Mouse (Mus musculus): ENCODE measurements at regions not wholly inside any gene's neighbourhood (a gene's known extent, or its start where the extent isn't known, plus 50 kb on each side); places are given as distances from the start of the nearest gene placed in this dataset.
A peak's percentile ranks its signal among the peaks of the same experiment; 100 is the strongest.
"Not testable (repeated sequence)": the region's sequence is repeated elsewhere in the genome, so short reads cannot be mapped to it uniquely, and the experiment has no call there.

DNA sequence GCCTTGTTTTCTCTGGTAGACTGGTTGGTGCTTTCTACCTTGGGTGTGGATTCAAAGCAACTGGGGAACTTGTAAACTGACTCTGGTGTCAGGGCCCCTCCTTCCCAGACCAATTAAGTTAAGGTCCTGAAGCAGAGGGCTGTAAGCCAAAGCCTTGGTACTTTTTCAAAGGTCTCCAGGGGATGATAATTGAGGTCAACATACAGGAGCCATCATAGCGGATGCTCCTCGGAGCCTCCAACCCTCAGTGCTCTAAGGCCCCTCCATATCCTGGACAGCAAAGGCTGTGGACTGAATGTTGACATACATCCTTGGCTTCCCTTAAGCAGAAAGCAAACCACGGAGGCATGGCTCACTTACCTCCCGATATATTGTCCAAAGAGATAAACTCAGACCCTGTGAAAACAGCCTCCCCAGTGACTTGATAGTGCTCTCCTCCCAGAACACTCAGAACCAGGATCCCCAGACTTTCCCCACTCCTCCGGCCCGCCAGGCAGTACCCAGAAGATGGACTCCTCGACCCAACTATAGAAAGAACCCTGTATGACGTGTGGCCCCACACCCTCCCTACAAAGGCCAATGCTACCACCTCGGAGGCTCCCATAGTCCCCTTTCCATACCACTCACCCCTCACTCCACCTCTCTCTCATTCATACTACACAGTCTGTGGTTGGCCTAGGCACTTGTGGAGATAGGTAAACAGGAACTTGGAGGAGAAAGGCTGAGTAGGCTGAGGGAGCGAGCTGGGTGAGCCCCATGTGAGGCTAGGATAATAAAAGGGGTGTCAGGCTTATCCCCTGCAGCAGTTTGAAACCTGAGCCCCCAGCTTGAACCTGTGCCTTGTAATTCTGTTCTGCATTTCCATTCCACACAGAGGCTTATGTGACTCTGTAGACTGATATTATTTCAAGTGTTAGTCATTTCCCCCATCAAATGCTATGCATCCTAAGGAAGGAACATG is 118.8 kb upstream of the Arid1b start:
- no peak for DNase-seq (ENCODE audit: extremely low spot score, low spot score)
- 83% methylated on average over 10 of the region's 10 CpGs for WGBS
- H3K36me3 ChIP-seq (replicated peaks), result no peaks in the 10 kb centered on the region

DNA sequence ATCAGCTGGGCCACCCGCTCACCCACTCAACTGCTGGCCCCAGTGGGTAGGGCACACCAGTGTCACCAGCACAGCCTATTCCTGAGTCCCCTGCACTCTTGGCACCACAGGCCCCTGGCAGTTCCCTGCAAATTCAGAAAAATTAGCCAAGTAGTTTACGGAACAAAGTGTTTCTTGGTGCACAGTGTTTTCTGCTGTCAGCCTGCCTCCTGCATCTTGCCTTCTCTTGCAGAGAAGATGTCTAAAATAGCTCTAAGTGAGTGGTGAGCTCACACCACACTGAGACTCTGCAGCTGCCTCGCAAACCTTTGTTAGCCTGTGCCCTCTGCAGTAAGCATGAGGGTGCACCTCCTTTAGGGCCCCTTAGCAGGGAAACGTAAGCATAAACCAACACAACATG is 117.7 kb upstream of the Arid1b start:
- Histone ChIP-seq H3K4me1 (peaks cover 13% of the 10 kb centered on the region), H3K9me3 (no peaks in the 10 kb centered on the region), H3K27ac (no peak overlapping the region), H3K4me3 (no peak overlapping the region), H3K36me3 (replicated peaks) (no peaks in the 10 kb centered on the region), H3K27me3 (ENCODE audit: poor library complexity, severe bottlenecking) (no peaks in the 10 kb centered on the region)
- DNase-seq (ENCODE audit: extremely low spot score, low spot score), result no peak
- WGBS, result 87% methylated on average over 4 of the region's 4 CpGs

More for the DNA sequence above, 118.8 kb upstream of the Arid1b start:
- H3K4me3 ChIP-seq, result no peak overlapping the region
- peaks cover 13% of the 10 kb centered on the region for H3K4me1 ChIP-seq
- H3K9me3 ChIP-seq, result no peaks in the 10 kb centered on the region
- no peaks in the 10 kb centered on the region for H3K27me3 ChIP-seq (ENCODE audit: poor library complexity, severe bottlenecking)
- peak overlapping the region; percentile 20; the same call in 1 of the 2 replicates for H3K27ac ChIP-seq

- no peaks in the 10 kb centered on the region for H3K9me3 ChIP-seq
- no peaks in the 10 kb centered on the region for H3K36me3 ChIP-seq (replicated peaks)
- no peak for DNase-seq (ENCODE audit: extremely low spot score, low spot score)
- no peaks in the 10 kb centered on the region for H3K27me3 ChIP-seq (ENCODE audit: poor library complexity, severe bottlenecking)
- no peak overlapping the region for H3K4me3 ChIP-seq
- WGBS, result 92% methylated on average over 5 of the region's 5 CpGs
- no peak overlapping the region for H3K27ac ChIP-seq
- peaks cover 1% of the 10 kb centered on the region; the same call in 1 of the 2 replicates for H3K4me1 ChIP-seq
Measured at GRCm38 (mm10) chr17:4881473-4881872, 112.7 kb upstream of the Arid1b start.

- H3K36me3 ChIP-seq (replicated peaks), result no peaks in the 10 kb centered on the region
- no peak overlapping the region for H3K4me3 ChIP-seq
- no peak overlapping the region for H3K27ac ChIP-seq
- DNase-seq (ENCODE audit: extremely low spot score, low spot score), result no peak
- 91% methylated on average over 2 of the region's 2 CpGs for WGBS
- H3K4me1 ChIP-seq, result no peaks in the 10 kb centered on the region
- no peaks in the 10 kb centered on the region for H3K9me3 ChIP-seq
- no peaks in the 10 kb centered on the region for H3K27me3 ChIP-seq (ENCODE audit: poor library complexity, severe bottlenecking)
Measured at GRCm38 (mm10) chr17:4884083-4884482, 110.0 kb upstream of the Arid1b start.

DNA sequence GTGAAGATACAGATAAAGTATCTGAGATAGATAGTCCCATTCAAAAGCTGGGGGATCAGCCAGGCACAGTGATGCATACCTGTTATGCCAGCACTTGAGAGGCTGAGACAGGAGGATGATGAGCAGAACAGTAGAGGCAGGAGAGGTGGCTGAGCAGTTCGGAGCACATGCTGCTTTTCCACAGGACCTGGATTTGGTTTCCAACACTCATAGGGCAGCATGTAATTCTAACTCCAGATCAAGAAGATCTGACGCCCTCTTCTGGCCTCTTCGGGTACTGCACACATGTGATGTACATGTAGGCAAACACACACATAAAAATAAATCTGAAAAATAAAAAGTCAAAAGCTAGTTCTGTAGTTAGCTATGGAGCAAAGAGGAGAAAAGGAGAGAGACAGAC is 109.4 kb upstream of the Arid1b start:
- Histone ChIP-seq H3K27ac (no peak overlapping the region), H3K27me3 (ENCODE audit: poor library complexity, severe bottlenecking) (no peaks in the 10 kb centered on the region), H3K4me3 (no peak overlapping the region), H3K36me3 (replicated peaks) (no peaks in the 10 kb centered on the region), H3K4me1 (no peaks in the 10 kb centered on the region), H3K9me3 (no peaks in the 10 kb centered on the region)
- DNase-seq (ENCODE audit: extremely low spot score, low spot score), result no peak
- WGBS, result 76% methylated on average over 3 of the region's 3 CpGs

DNA sequence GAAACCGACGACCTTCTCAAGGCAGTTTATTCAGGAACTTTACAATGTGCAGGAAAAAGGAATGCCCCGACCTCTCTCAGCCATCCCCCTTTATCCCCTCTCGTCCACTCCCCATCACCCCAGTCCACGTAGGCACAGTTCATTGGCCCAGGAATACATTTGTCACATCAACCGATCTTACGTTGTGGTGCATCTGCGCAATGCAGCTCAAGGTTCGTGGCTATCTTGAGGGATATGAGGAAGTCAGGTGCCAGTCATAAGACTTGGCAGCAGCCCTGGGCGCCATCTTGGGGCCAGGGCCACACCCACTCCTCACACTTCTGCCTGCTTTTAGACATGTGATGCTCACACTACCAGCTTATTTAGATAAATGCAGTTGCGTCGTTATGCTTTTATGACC is 106.8 kb upstream of the Arid1b start:
- not testable (repeated sequence) for H3K4me1 ChIP-seq; H3K4me3 ChIP-seq; H3K27me3 ChIP-seq (ENCODE audit: poor library complexity, severe bottlenecking); H3K27ac ChIP-seq; H3K36me3 ChIP-seq (replicated peaks); H3K9me3 ChIP-seq; DNase-seq (ENCODE audit: extremely low spot score, low spot score)
- 87% methylated on average over 12 of the region's 12 CpGs for WGBS

DNA sequence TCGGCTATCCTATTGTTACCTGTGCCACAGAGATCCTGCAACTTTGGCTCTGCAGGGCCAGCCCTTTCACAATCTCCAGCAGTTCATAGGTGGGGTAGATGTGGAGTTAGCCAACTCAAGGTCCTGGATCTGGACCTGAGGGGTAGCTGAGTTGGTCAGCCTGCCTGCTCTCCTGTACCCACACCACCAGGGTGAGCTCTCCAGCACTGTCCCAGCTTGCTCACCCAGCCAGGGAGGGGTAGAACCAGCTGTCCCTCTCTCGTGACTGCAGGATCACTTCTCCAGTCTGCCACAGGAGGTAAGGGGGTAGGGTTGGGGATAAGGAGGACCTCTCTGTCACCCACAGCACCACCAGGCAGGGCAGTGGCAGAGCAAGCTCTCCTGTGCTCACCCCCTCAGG is 104.6 kb upstream of the Arid1b start:
- WGBS, result 74% methylated on average over 2 of the region's 2 CpGs
- DNase-seq (ENCODE audit: extremely low spot score, low spot score), result no peak
- Histone ChIP-seq H3K4me1 (no peaks in the 10 kb centered on the region), H3K27ac (no peak overlapping the region), H3K9me3 (no peaks in the 10 kb centered on the region), H3K27me3 (ENCODE audit: poor library complexity, severe bottlenecking) (no peaks in the 10 kb centered on the region), H3K36me3 (replicated peaks) (no peaks in the 10 kb centered on the region), H3K4me3 (no peak overlapping the region)

DNA sequence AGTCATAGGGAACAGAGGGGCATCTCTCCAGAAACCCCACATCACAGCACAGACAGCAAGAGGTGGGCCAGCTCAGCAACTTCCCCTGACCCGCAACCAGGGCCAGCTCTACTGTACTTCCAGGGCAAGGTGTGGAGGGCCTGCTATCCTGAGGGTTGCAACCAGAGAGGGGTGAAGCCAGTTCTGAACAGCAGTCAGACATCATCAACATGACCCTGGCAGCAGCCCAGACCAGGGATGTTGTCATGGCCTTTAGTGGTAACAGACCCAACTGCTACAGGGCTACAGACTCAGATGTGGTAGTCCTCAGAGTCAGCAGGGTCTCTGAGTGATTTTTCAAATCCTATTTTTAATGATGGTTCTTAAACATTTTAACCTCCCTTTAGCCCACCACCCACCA is 104.0 kb upstream of the Arid1b start:
- WGBS, result 100% methylated on average over 1 of the region's 1 CpGs
- H3K4me3 ChIP-seq, result no peak overlapping the region
- H3K36me3 ChIP-seq (replicated peaks), result no peaks in the 10 kb centered on the region
- H3K4me1 ChIP-seq, result no peaks in the 10 kb centered on the region
- DNase-seq (ENCODE audit: extremely low spot score, low spot score), result no peak
- H3K9me3 ChIP-seq, result no peaks in the 10 kb centered on the region
- no peaks in the 10 kb centered on the region for H3K27me3 ChIP-seq (ENCODE audit: poor library complexity, severe bottlenecking)
- no peak overlapping the region for H3K27ac ChIP-seq

GRCm38 (mm10) chr17:4891576-4891975 is 102.6 kb upstream of the Arid1b start:
- Histone ChIP-seq H3K4me3 (no peak overlapping the region), H3K36me3 (replicated peaks) (no peaks in the 10 kb centered on the region), H3K9me3 (no peaks in the 10 kb centered on the region), H3K4me1 (no peaks in the 10 kb centered on the region), H3K27me3 (ENCODE audit: poor library complexity, severe bottlenecking) (no peaks in the 10 kb centered on the region), H3K27ac (no peak overlapping the region)
- 92% methylated on average over 8 of the region's 8 CpGs for WGBS
- DNase-seq (ENCODE audit: extremely low spot score, low spot score), result no peak

GRCm38 (mm10) chr17:4894756-4895330 is 99.3 kb upstream of the Arid1b start:
- not testable (repeated sequence) for H3K4me1 ChIP-seq; H3K36me3 ChIP-seq (replicated peaks); H3K27me3 ChIP-seq (ENCODE audit: poor library complexity, severe bottlenecking); H3K4me3 ChIP-seq; H3K9me3 ChIP-seq; H3K27ac ChIP-seq
- DNase-seq (ENCODE audit: extremely low spot score, low spot score), result peak; percentile 9
- 90% methylated on average over 10 of the region's 10 CpGs for WGBS

DNA sequence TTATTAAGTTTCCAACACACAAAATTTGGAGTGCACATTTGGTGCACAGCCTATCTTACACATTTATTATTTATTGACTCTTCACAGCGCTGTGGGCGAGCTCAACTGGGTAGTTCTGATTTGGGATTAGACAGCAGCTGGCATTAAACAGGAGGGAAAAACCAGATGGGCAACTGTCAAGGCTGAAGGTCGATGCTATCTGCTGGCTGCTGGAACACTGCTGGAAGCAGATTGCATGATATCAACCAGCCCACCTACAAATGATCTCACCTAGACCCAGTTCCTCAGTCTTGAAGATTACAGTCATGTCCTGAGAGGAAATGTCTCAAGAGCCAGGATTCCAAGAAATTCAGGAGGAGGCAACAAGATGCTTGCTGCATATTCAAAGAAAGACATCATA is 91.0 kb upstream of the Arid1b start:
- Histone ChIP-seq H3K36me3 (replicated peaks) (no peaks in the 10 kb centered on the region), H3K4me1 (peaks cover 12% of the 10 kb centered on the region), H3K4me3 (no peak overlapping the region), H3K27ac (no peak overlapping the region), H3K9me3 (no peaks in the 10 kb centered on the region), H3K27me3 (ENCODE audit: poor library complexity, severe bottlenecking) (no peaks in the 10 kb centered on the region)
- 82% methylated on average over 3 of the region's 3 CpGs for WGBS
- no peak for DNase-seq (ENCODE audit: extremely low spot score, low spot score)

GRCm38 (mm10) chr17:4906504-4906903 is 87.6 kb upstream of the Arid1b start:
- no peaks in the 10 kb centered on the region for H3K27me3 ChIP-seq (ENCODE audit: poor library complexity, severe bottlenecking)
- H3K27ac ChIP-seq, result peak overlapping the region; percentile 97
- DNase-seq (ENCODE audit: extremely low spot score, low spot score), result peak; percentile 12
- H3K4me3 ChIP-seq, result peak overlapping the region; percentile 59
- H3K9me3 ChIP-seq, result no peaks in the 10 kb centered on the region
- WGBS, result 47% methylated on average over 3 of the region's 3 CpGs
- peaks cover 19% of the 10 kb centered on the region for H3K4me1 ChIP-seq
- no peaks in the 10 kb centered on the region for H3K36me3 ChIP-seq (replicated peaks)

DNA sequence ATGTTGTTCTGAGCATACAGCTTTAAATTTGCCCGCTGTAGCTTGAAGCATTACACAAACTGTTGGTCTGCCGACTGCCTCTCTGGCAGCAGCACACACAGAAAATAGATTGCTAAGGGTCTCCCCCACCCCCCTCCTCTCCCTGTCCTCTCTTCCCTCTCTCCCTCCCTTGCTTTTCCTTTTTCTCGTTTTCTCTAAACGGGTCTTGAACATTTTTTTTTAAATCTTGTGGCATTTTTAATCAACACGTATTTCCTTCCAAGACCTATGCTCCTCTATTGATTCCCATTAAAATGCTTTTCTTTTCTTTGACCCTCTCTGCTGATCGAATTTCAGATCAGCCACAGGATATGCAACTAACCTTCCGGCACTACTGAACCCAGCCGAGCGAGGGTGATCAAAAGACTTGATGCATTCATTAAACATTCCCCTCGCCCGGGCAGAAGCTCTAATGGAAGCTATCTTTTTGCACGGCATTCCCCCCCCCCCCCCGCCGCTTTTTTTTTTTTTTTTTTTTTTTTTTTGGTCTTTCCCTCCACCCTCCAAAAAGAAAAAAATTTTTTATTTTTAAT is 86.9 kb upstream of the Arid1b start:
- peak overlapping the region; percentile 59 for H3K4me3 ChIP-seq
- H3K27me3 ChIP-seq (ENCODE audit: poor library complexity, severe bottlenecking), result no peaks in the 10 kb centered on the region
- peaks cover 19% of the 10 kb centered on the region for H3K4me1 ChIP-seq
- under 1% methylated on average over 12 of the region's 14 CpGs for WGBS
- peak; percentile 70 for DNase-seq (ENCODE audit: extremely low spot score, low spot score)
- H3K9me3 ChIP-seq, result no peaks in the 10 kb centered on the region
- no peaks in the 10 kb centered on the region for H3K36me3 ChIP-seq (replicated peaks)
- peak overlapping the region; percentile 97 for H3K27ac ChIP-seq

Data from forebrain, embryonic 10.5 days (tissue).